Mouse (Mus musculus): ENCODE data around the gene Lsg1. TPM values are rescaled to one million over a fixed set of nuclear protein-coding genes. Genes with fewer than 3 reads are reported as not detected.

The Lsg1 gene
- polyA plus RNA-seq, 1 experiment: 0.39 TPM

DNA sequence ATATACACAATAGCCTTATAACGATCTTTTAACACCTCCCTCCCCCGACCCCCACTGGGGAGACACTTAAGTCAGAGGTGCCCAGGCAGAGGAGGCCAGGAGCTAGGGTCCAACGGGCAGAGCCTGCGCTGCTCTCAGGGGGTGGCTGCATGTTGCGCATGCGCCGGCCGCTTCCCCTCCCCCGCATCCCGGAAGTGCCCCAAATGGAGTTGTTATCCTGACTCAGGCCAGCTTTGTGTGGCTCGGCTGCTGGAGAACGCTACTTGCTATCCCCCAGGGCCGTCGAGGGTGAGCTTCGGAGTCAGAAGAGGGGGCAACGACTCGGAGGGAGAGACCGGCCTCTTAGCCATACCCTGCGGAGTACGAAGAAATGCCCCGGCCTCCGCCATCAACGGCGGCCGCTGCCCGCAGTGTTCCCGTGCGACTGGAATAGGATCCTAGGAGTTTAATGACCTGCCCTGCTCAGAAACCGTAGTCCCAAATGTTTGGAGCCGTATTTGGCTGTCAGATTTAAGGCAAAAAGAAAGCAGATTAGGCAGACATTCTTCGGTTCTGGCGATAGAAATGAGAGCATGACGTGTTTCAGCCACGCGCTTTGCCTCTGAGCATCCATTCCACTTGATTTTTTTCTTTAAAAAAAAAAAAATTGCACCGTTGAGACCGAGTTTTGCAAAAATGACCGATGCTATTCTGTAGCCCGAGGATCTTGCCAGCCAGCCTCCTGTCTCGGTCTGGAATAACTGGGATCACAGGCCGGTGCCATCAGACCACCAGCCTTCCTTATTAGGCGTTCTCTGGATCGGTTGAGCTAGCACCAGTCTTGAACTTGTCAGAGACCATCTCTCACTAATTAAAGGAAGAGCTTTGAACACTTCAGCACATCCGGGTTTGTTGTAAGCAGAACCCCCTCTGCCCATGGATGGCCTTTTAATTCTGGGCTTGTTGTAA lies 76.6 kb downstream of the Lsg1 start:
- peak overlapping the region; percentile 85 for H3K4me3 ChIP-seq (replicated peaks)
- no peaks in the 10 kb centered on the region for H3K27me3 ChIP-seq (ENCODE audit: control insufficient read depth)
- H3K4me1 ChIP-seq (ENCODE audit: control insufficient read depth): peaks cover 42% of the 10 kb centered on the region
- H3K36me3 ChIP-seq (ENCODE audit: control insufficient read depth): no peaks in the 10 kb centered on the region
- peaks cover 6% of the 10 kb centered on the region for H3K9me3 ChIP-seq (ENCODE audit: control insufficient read depth, low read length)
- TF ChIP-seq TAL1 (IDR thresholded peaks at IDR 0.05; ENCODE audit: low read length) (no peak), GATA1 (IDR thresholded peaks at IDR 0.05; ENCODE audit: low read length) (no peak)

Other genes starting within 250 kb of the Lsg1 start
- 0.57 and 0.65 TPM in 2 replicates for gene Atp13a3, start 181.6 kb downstream of the Lsg1 start, polyA plus RNA-seq (2012)
- gene Tmem44, start 36.8 kb downstream of the Lsg1 start, polyA plus RNA-seq (2012): 0.01 TPM in 2 replicates
- gene Fam43a, start 12.1 kb upstream of the Lsg1 start, polyA plus RNA-seq (2012): 0.11 and 0.17 TPM in 2 replicates

All from erythroblast, embryonic 14.5 days (primary cell).